Mouse (Mus musculus): Measurements from ENCODE around the gene Notch3.

GRCm38 (mm10) chr17:32125407-32125806 is 41.2 kb downstream of the Notch3 start:
- TF ChIP-seq CTCF (IDR thresholded peaks at IDR 0.05; ENCODE audit: low read depth) (peak; percentile 43), EP300 (optimal IDR thresholded peaks at IDR 0.05) (no peak)
